Mouse (Mus musculus) stomach, postnatal 0 days (tissue): ENCODE results near the gene Fxn.

Experiments
- CTCF ChIP-seq: IDR thresholded peaks from 2 replicates; pipeline ENCODE4 v1.5.1; 2016; ENCODE audit warnings: antibody characterized with exemption, low read depth, mild to moderate bottlenecking, moderate library complexity
- EP300 ChIP-seq: optimal IDR thresholded peaks from 2 replicates; pipeline ENCODE3; 2016; ENCODE audit warnings: antibody characterized with exemption

DNA sequence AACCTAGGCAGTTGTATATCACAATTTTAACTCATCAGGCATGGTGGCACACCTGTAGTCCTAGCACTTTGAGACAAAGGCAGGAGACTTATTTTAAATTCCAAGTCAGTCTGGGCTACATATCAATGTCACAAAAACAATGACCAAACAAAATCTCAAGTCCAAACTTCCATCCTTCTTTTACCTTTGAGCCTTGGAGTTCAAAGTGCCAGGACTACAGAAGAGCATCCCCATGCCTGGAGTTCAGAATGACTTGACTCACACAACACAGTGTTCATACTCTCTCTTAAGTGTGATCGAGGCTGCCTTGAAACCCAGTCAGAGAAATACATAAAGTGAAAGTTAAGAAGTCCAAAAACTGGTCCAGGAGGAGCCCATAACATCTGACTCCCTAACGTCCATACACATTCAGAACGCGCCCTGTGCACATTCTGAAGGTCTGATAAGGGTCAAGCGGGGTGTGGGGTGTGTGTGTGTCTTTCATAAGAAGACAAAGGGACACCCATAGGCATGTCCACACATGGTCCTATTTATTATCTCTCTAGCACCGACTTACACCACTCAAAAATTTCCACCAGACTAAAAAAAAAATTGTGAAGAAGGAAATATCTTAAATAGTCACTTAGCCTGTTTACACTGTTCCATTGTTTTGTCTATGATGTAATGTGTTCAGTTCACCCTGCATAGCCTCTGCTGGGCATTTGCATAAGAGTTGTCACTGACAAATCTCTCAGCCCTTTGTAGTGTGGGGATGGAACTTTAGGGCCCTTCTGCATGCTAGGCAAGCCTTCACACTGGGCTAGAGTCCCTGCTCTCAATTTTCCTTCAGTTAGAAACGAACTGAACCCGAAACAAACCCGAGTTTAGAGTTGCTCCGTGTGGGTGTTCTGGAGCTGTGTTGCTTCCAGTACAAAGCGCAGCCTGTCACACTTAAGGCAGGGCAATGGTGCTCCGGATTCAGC, 20.7 kb downstream of the Fxn start:
- TF ChIP-seq CTCF (no peak), EP300 (no peak)
